ENCODE assay signal across 31 mouse cellular contexts in the genomic region with DNA sequence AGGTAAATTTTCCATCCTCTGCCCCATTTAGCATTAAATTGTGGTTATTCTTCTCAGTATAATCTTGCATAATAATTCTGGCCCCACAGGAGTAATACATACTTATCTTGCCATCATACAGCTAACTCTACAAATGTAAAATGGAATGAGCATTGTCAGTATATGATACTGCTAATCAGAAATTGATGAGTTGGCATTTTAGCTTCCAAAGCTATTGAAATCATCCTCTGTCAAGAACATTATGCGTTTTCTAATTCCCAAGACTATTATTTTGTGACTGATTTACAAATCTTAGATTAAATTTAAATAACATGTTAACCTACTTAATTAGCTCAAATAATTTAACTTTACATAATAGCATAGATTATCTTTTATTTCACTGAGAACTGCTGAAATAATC.
"Had no signal": no experiment of that assay in that cellular context is flagged by ENCODE, and none has a peak within 500 bp of the region (broad histone marks: within the 10 kb centered on the region; RNA-seq: fewer than 3 reads in every experiment).

No protein-coding gene starts in this region.

- H3K36me3 ChIP-seq: limb, embryonic 10.5 days; limb, embryonic 12.5 days; limb, embryonic 13.5 days; limb, embryonic 15.5 days; liver, embryonic 12.5 days; liver, embryonic 13.5 days; liver, embryonic 15.5 days; lung, embryonic 15.5 days; midbrain, embryonic 10.5 days; midbrain, embryonic 12.5 days; midbrain, embryonic 13.5 days; midbrain, embryonic 15.5 days had no signal

- H3K4me2 ChIP-seq: limb, embryonic 12.5 days; limb, embryonic 13.5 days; limb, embryonic 15.5 days; liver, embryonic 11.5 days; liver, embryonic 12.5 days; liver, embryonic 13.5 days; liver, embryonic 15.5 days; lung, embryonic 14.5 days; lung, embryonic 15.5 days; midbrain, embryonic 11.5 days; midbrain, embryonic 12.5 days; midbrain, embryonic 13.5 days; midbrain, embryonic 15.5 days had no signal

- H3K27ac ChIP-seq: limb, embryonic 10.5 days; limb, embryonic 12.5 days; limb, embryonic 13.5 days; limb, embryonic 15.5 days; liver, embryonic 12.5 days; liver, embryonic 13.5 days; liver, embryonic 14.5 days; liver, embryonic 15.5 days; lung, embryonic 15.5 days; macrophage; midbrain, embryonic 10.5 days; midbrain, embryonic 12.5 days; midbrain, embryonic 13.5 days; midbrain, embryonic 15.5 days had no signal

- ATAC-seq: liver, embryonic 12.5 days; liver, postnatal 0 days; lung, postnatal 0 days; midbrain, embryonic 13.5 days; midbrain, embryonic 15.5 days; midbrain, embryonic 16.5 days had no signal

- H3K27me3 ChIP-seq: limb, embryonic 12.5 days; limb, embryonic 13.5 days; limb, embryonic 15.5 days; liver, embryonic 12.5 days; liver, embryonic 13.5 days; liver, embryonic 15.5 days; lung, embryonic 15.5 days; megakaryocyte, embryonic 14.5 days; midbrain, embryonic 12.5 days; midbrain, embryonic 13.5 days; midbrain, embryonic 15.5 days had no signal

- H3K4me1 ChIP-seq: limb, embryonic 10.5 days; limb, embryonic 12.5 days; limb, embryonic 13.5 days; limb, embryonic 15.5 days; liver, embryonic 12.5 days; liver, embryonic 13.5 days; liver, embryonic 15.5 days; lung, embryonic 15.5 days; megakaryocyte, embryonic 14.5 days; midbrain, embryonic 10.5 days; midbrain, embryonic 12.5 days; midbrain, embryonic 13.5 days; midbrain, embryonic 15.5 days had no signal

- H3K9ac ChIP-seq: limb, embryonic 12.5 days; limb, embryonic 13.5 days; limb, embryonic 15.5 days; liver, embryonic 12.5 days; liver, embryonic 13.5 days; liver, embryonic 14.5 days; liver, embryonic 15.5 days; liver, postnatal 0 days; lung, embryonic 14.5 days; lung, embryonic 15.5 days; midbrain, embryonic 12.5 days; midbrain, embryonic 13.5 days; midbrain, embryonic 15.5 days had no signal

- H3K9me3 ChIP-seq: limb, embryonic 10.5 days; limb, embryonic 12.5 days; limb, embryonic 13.5 days; limb, embryonic 15.5 days; liver, embryonic 12.5 days; liver, embryonic 13.5 days; liver, embryonic 15.5 days; lung, embryonic 15.5 days; megakaryocyte, embryonic 14.5 days; midbrain, embryonic 10.5 days; midbrain, embryonic 12.5 days; midbrain, embryonic 13.5 days; midbrain, embryonic 15.5 days had no signal

- DNase-seq: left cerebral cortex, postnatal 4 days; liver; liver, embryonic 13.5 days; liver, postnatal 0 days; lung, adult 18-20 months; lung, adult 2 months; lung, embryonic 14.5 days; lung, postnatal 10 days; lung, postnatal 14 days; lung, postnatal 36 days; lung, postnatal 4 days; midbrain, embryonic 14.5 days had no signal

- H3K4me3 ChIP-seq: limb, embryonic 10.5 days; limb, embryonic 12.5 days; limb, embryonic 13.5 days; limb, embryonic 15.5 days; liver, embryonic 12.5 days; liver, embryonic 13.5 days; liver, embryonic 15.5 days; lung, embryonic 15.5 days; megakaryocyte, embryonic 14.5 days; midbrain, embryonic 10.5 days; midbrain, embryonic 12.5 days; midbrain, embryonic 13.5 days; midbrain, embryonic 15.5 days; myocyte had no signal
